Mouse (Mus musculus) embryonic facial prominence, embryonic 10.5 days (tissue): ENCODE data around the gene Palm3. TPM values are rescaled to one million over a fixed set of nuclear protein-coding genes. Genes with fewer than 3 reads are reported as not detected.
"Not testable (repeated sequence)": the region's sequence is repeated elsewhere in the genome, so short reads cannot be mapped to it uniquely, and the experiment has no call there.

Source experiments
- DNase-seq: peaks from one replicate; pipeline ENCODE4 v3.0.0-alpha.2; 2017; ENCODE audit warnings: low spot score
- H3K27ac ChIP-seq: fragments of 300-500 bp; sonication (generic); replicated peaks from 2 replicates; pipeline ENCODE4 v1.5.1; 2016; ENCODE audit warnings: mild to moderate bottlenecking
- H3K27me3 ChIP-seq: fragments of 300-500 bp; sonication (generic); replicated peaks from 2 replicates; pipeline ENCODE4 v1.6.1; 2016; ENCODE audit warnings: low read depth, mild to moderate bottlenecking; ENCODE audit not compliant: poor library complexity, severe bottlenecking
- H3K36me3 ChIP-seq: fragments of 300-500 bp; sonication (generic); replicated peaks from 2 replicates; pipeline ENCODE4 v1.6.1; 2016; ENCODE audit warnings: mild to moderate bottlenecking, moderate library complexity
- H3K4me1 ChIP-seq: fragments of 300-500 bp; sonication (generic); 2 replicates; pipeline ENCODE4 v1.6.1; 2016
- H3K4me3 ChIP-seq: fragments of 300-500 bp; sonication (generic); 2 replicates; pipeline ENCODE4 v1.5.1; 2016; ENCODE audit warnings: mild to moderate bottlenecking, moderate library complexity
- H3K9me3 ChIP-seq: fragments of 300-500 bp; sonication (generic); 2 replicates; pipeline ENCODE4 v1.6.1; 2016; ENCODE audit warnings: mild to moderate bottlenecking
- WGBS: fragments of 180-500 bp; shearing (Covaris S2); methylation state at CpG from one replicate; pipeline ENCODE4 v1.1.7; 2016; 5-methylcytosine and 5-hydroxymethylcytosine counted together
- polyA plus RNA-seq: library from polyadenylated mRNA; unstranded; fragments of >200 nt; fragmentation: Nextera tagmentation; extraction: Ambion mirVana; gene quantifications from 2 replicates; pipeline ENCODE4 v1.2.1, GENCODE M21; 2016

Palm3 gene
- polyA plus RNA-seq, 1 experiment from 2014 or later, result 9.3 TPM

DNA sequence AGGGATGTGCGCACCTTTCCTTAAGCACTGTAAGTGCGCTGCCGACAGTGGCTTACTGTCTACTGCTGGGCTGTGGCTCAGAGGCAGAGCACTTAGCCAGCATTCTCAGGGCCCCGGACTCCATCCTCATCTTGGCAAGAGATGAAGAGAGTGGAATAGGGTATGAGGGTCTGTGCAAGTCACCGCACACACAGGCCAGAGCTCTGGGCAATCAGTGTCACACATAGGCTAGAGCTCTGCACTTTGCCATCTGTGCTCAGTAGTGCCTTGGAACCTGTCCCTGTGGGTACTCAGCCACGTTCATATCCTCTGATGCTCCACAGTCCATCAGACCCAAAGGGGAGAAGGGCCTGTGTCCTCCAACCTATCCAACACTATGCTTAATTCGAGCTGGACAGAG lies 39.7 kb upstream of the Palm3 start:
- Histone ChIP-seq H3K4me1 (peaks cover 19% of the 10 kb centered on the region), H3K27me3 (no peaks in the 10 kb centered on the region), H3K4me3 (no peak overlapping the region), H3K9me3 (no peaks in the 10 kb centered on the region), H3K36me3 (peaks cover 90% of the 10 kb centered on the region), H3K27ac (no peak overlapping the region)
- no peak for DNase-seq
- whole genome bisulfite sequencing, result 94% methylated on average over 7 of the region's 7 CpGs

DNA sequence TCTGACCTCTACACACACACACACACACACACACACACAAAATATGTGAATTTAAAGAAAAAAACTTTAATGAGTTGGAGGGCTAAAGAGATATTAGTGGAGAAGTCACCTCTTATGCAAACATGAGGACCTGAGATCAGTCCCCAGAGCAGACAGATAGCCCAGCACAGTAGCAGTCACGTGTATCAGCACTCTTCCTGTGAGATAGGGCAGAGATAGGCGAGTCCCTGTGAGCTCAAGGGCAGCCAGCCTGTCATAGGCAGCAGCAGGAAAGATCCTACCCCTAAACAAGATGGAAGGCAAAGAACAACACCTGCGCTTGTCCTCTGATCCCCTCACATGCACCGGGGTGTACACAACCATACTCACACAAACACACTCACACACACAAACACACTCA lies 38.8 kb upstream of the Palm3 start:
- Histone ChIP-seq H3K9me3 (no peaks in the 10 kb centered on the region), H3K36me3 (peaks cover 98% of the 10 kb centered on the region), H3K27ac (no peak overlapping the region), H3K4me3 (no peak overlapping the region), H3K4me1 (peaks cover 10% of the 10 kb centered on the region), H3K27me3 (no peaks in the 10 kb centered on the region)
- no peak for DNase-seq
- 82% methylated on average over 4 of the region's 4 CpGs for WGBS

DNA sequence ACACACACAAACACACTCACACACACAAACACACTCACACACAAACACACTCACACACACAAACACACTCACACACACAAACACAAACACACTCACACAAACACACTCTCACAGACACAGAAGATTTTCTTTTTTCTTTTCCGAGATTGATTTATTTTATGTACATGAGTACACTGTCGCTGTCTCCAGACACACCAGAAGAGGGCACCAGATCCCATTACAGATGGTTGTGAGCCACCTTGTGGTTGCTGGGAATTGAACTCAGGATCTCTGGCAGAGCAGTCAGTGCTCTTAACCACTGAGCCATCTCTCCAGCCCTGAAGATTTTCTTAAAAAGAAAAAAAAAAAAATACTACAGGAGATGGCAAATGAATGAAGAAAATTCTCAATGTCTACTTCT lies 38.0 kb upstream of the Palm3 start:
- H3K36me3 ChIP-seq, result peaks cover 99% of the 10 kb centered on the region
- 93% methylated on average over 2 of the region's 2 CpGs for WGBS

DNA sequence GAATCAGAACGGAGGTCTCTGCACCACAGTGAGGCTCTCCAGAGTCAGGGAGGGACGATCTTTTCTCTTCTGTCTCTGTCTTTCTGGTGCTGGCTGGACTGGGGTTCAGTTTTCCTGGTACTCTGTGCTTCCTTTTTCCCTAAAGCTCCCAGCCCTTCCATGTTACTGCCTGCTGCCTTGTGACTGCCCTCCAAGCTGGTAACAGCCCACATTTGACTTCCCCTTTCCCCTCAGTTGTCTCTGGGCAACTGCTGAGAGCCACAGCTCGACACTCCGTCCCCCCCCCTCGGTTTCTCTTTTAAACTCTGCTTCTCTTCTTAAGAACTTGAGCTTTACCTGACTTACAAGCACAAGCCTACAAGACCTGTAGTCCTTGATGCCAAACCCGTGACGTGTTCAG lies 32.0 kb upstream of the Palm3 start:
- no peaks in the 10 kb centered on the region for H3K9me3 ChIP-seq
- no peak overlapping the region for H3K27ac ChIP-seq
- H3K36me3 ChIP-seq, result peaks cover 97% of the 10 kb centered on the region
- no peak for DNase-seq
- H3K4me1 ChIP-seq, result no peaks in the 10 kb centered on the region
- 87% methylated on average over 7 of the region's 7 CpGs for WGBS
- H3K4me3 ChIP-seq, result no peak overlapping the region
- H3K27me3 ChIP-seq, result no peaks in the 10 kb centered on the region

More for the DNA sequence above, 38.0 kb upstream of the Palm3 start:
- H3K27me3 ChIP-seq, H3K4me1 ChIP-seq, H3K4me3 ChIP-seq, H3K9me3 ChIP-seq, DNase-seq, H3K27ac ChIP-seq: not testable (repeated sequence)

DNA sequence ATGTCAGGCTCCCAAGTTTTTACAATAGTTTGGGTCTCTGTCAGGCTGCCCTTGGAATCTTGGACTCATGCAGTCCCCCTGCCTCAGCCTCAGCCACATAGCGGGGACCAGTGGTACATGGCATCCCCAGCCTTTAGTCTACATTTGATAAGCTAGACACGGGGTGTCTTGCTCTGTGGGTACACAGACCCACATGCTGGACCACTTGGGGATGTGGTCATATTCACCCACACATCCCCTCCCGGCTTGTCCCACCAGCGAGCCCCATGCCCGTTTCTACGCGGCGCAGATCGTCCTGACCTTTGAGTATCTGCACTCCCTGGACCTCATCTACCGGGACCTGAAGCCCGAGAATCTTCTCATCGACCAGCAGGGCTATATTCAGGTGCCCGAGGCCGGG lies 31.1 kb upstream of the Palm3 start:
- Histone ChIP-seq H3K27me3 (no peaks in the 10 kb centered on the region; the same call in none of the 2 replicates), H3K36me3 (peaks cover 97% of the 10 kb centered on the region), H3K4me1 (no peaks in the 10 kb centered on the region), H3K4me3 (no peak overlapping the region), H3K27ac (no peak overlapping the region), H3K9me3 (no peaks in the 10 kb centered on the region)
- 93% methylated on average over 14 of the region's 14 CpGs for WGBS
- DNase-seq, result no peak

DNA sequence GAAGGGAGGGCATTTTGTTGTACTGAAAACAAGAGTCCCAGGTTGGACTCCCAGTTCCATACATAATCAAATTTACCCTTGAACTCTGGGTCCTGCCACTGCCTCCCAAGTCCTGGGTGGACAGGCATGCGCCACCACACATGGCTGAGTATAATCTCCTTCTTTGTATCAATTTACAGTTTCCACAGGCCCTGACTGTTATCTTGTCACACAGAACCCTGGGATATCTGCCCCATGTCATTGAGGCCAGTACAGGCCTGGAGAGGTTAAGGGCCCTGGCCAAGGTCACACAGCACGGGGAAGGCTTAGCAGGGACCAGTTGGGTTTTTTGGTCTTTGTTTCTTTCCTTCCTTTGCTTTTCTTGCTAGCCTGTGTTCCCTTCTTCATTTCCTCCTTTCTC lies 28.8 kb upstream of the Palm3 start:
- no peaks in the 10 kb centered on the region; the same call in none of the 2 replicates for H3K27me3 ChIP-seq
- no peak overlapping the region for H3K27ac ChIP-seq
- DNase-seq, result no peak
- H3K4me1 ChIP-seq, result peaks cover 12% of the 10 kb centered on the region
- peaks cover 76% of the 10 kb centered on the region for H3K36me3 ChIP-seq
- no peak overlapping the region for H3K4me3 ChIP-seq
- no peaks in the 10 kb centered on the region for H3K9me3 ChIP-seq
- 81% methylated on average over 2 of the region's 2 CpGs for WGBS

DNA sequence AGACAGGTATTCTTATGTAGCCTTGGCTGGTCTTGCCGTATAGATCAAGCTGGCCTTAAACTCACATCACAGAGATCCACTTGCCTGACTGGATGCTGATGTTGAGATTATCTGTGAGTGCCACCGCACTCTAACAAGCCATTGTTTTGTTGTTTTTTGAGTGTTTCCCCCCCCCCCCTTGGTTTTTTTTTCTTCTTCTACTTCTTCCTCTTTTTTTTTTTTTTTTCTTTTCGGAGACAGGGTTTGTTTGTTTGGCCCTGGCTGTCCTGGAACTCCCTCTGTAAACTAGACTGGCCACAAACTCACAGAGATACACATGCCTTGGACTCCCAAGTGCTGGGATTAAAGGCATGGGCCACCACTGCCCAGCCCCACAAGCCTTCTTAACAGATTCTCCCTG lies 27.2 kb upstream of the Palm3 start:
- Histone ChIP-seq H3K27me3 (peaks cover 2% of the 10 kb centered on the region), H3K4me1 (peaks cover 19% of the 10 kb centered on the region), H3K36me3 (peaks cover 62% of the 10 kb centered on the region), H3K9me3 (no peaks in the 10 kb centered on the region), H3K4me3 (no peak overlapping the region), H3K27ac (no peak overlapping the region)
- no peak for DNase-seq
- 88% methylated on average over 3 of the region's 3 CpGs for WGBS

DNA sequence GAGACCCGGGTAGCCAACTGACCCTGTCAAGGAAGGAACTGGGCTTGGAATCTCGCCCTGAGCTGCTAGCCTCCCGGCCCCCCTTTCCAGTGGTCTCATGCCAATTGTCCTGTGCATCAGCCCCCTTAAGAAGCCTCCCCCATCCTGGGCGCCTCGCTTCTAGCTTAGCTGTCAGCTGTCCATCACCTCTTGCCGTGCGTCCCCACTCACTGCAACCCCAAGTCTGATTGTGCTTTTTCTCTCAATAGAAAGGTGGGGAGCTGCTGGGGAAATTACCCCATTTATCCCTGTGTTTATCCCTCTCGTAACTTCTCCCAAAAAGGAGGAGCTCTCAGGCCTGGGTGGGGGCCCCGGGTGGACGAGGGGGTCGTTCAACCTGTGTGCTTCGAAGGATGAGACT lies 25.3 kb upstream of the Palm3 start:
- Histone ChIP-seq H3K4me1 (peaks cover 34% of the 10 kb centered on the region), H3K9me3 (no peaks in the 10 kb centered on the region), H3K36me3 (peaks cover 62% of the 10 kb centered on the region), H3K27me3 (peaks cover 21% of the 10 kb centered on the region), H3K27ac (peak overlapping the region; percentile 96), H3K4me3 (peak overlapping the region; percentile 87)
- DNase-seq, result no peak
- WGBS, result 10% methylated on average over 12 of the region's 12 CpGs

DNA sequence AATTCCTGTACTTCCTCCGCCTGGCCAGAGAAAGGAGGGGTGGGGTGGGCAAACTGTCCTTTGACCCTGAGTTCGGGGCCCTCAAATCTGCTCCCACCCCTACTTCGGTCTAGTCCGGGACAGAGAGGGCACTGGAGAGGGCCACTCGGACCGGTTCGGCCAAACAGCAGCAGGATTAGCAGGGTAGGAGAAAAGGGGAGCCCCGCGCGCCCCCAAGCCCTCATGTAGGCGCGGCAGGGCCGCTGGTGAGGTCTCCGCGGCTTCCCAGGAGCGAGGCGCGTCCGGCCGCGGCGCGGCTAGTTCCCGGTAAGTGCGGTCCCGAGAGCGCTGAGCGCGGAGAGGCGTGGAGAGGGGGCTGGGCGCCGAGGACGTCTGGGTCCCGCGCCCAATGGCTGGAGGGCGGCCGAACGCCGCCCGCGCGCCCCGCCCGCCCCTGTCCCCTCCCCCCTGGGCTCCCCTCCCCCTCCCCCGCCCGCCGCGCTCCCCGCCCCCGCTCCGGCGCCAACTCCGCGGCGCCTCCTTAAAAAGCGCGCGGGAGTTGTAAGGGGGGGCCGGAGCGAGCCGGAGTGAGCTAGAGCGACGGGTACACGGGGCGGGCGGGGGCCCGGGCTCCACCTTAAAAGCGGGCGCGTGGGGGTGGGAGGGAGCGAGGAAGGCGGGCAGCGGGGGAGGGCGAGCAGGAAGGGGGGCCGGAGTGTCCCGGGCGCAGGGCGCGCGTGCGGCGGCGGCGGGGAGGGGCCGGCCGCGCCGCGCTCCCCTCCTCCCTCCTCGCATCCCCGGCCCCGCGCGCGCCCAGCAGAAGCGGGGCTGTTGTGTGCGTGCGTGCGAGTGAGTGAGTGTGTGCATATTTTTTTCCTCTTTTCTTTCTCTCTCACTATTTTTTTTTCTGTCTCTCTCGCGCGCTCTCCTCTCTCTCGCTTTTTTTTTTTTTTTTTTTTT lies 24.4 kb upstream of the Palm3 start:
- peak; percentile 95 for DNase-seq
- Histone ChIP-seq H3K36me3 (peaks cover 62% of the 10 kb centered on the region), H3K4me3 (peak overlapping the region; percentile 87), H3K27me3 (peaks cover 30% of the 10 kb centered on the region), H3K4me1 (peaks cover 42% of the 10 kb centered on the region), H3K9me3 (no peaks in the 10 kb centered on the region), H3K27ac (peak overlapping the region; percentile 96)
- WGBS, result under 1% methylated on average over 84 of the region's 103 CpGs

DNA sequence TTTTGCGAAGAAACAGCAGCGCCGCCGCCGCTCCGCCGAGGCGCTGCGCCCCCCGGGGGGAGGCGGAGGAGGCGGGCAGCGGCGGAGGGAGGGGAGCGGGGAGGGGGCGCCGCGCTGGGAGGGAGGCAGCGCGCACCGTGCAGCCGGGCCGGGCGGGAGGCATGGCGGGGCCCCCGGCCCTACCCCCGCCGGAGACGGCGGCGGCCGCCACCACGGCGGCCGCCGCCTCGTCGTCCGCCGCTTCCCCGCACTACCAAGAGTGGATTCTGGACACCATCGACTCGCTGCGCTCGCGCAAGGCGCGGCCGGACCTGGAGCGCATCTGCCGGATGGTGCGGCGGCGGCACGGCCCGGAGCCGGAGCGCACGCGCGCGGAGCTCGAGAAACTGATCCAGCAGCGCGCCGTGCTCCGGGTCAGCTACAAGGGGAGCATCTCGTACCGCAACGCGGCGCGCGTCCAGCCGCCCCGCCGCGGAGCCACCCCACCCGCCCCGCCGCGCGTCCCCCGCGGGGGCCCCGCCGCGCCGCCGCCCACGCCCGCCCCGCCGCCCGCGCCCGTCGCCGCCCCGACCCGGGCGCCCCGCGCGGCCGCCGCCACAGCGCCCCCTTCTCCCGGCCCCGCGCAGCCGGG lies 23.6 kb upstream of the Palm3 start, which contains the start of gene Samd1:
TSS of gene Samd1 (plus strand) at position 162 of the 631 bp plus-strand sequence.
- no peaks in the 10 kb centered on the region for H3K9me3 ChIP-seq
- peak within 1 kb of the TSS; percentile 87 for H3K4me3 ChIP-seq
- DNase-seq, result peak; percentile 73
- peaks cover 43% of the 10 kb centered on the region for H3K4me1 ChIP-seq
- H3K36me3 ChIP-seq, result peaks cover 62% of the 10 kb centered on the region
- H3K27me3 ChIP-seq, result peaks cover 38% of the 10 kb centered on the region
- peak within 1 kb of the TSS; percentile 96 for H3K27ac ChIP-seq
- WGBS, result 7% methylated on average over 108 of the region's 112 CpGs

DNA sequence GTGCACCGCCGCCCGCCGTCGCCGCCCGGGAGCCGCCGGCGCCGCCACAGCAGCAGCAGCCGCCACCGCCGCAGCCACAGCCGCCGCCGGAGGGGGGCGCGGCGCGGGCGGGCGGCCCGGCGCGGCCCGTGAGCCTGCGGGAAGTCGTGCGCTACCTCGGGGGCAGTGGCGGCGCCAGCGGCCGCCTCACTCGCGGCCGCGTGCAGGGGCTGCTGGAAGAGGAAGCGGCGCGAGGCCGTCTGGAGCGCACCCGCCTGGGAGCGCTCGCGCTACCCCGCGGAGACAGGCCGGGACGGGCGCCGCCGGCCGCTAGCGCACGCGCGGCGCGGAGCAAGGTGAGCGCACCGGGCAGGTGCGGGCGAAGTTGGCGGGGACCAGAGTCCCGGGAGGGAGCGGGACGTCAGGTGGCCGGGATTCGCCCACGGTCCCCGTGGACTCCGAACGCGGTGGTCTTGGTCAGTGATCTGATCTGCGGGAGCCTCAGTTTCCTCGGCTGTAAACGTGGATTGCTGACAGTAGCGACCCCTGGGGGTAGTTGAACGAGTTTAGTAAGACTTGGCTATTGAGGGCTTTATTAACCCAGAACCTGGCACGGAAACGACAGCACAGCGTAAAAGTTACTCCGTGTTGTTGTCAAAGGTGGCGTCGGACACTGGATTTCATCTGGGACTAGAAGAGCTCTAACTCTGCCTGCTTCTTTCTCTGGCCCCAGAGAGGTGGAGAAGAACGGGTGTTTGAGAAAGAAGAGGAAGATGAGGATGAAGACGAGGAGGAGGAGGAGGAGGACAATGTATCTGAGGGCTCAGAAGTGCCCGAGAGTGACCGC lies 22.8 kb upstream of the Palm3 start:
- H3K4me1 ChIP-seq, result peaks cover 51% of the 10 kb centered on the region
- H3K4me3 ChIP-seq, result peak overlapping the region; percentile 87
- no peaks in the 10 kb centered on the region for H3K9me3 ChIP-seq
- peaks cover 46% of the 10 kb centered on the region for H3K27me3 ChIP-seq
- WGBS, result 10% methylated on average over 92 of the region's 92 CpGs
- peak; percentile 77 for DNase-seq
- H3K36me3 ChIP-seq, result peaks cover 63% of the 10 kb centered on the region
- peak overlapping the region; percentile 87 for H3K27ac ChIP-seq

DNA sequence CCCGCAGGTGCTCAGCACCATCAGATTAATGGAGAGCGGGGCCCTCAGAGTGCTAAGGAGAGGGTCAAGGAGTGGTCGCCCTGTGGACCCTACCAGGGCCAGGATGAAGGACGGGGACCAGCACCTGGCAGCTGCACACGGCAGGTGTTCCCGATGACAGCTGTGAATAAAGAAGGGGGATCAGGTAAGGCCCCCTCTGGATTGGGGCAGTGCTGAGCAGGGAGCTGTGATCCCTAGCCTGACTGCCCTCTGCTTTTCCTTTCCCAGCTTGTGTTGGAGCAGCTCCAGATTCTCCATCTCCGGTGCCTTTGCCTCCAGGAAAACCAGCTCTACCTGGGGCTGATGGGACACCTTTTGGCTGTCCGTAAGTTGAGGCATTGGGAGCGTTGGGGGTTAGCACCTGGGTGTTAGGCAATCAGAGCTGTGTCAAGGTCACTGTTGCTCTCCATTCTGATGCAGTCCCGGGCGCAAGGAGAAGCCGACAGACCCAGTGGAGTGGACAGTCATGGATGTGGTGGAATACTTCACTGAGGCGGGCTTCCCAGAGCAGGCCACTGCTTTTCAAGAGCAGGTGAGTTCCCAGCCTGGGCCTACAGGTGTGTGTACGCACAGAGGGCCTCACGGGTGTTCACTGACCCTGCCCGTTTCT lies 22.1 kb upstream of the Palm3 start:
- no peak for DNase-seq
- peaks cover 49% of the 10 kb centered on the region for H3K27me3 ChIP-seq
- WGBS, result 71% methylated on average over 16 of the region's 16 CpGs
- no peaks in the 10 kb centered on the region for H3K9me3 ChIP-seq
- peaks cover 57% of the 10 kb centered on the region for H3K4me1 ChIP-seq
- peak overlapping the region; percentile 87 for H3K4me3 ChIP-seq
- H3K27ac ChIP-seq, result no peak overlapping the region
- H3K36me3 ChIP-seq, result peaks cover 58% of the 10 kb centered on the region
